ENCODE assay signal across 22 mouse cellular contexts in genomic region chr1:181965277-181965676, GRCm38 (mm10). TPM values are rescaled to one million over a fixed set of nuclear protein-coding genes. Genes with fewer than 3 reads are reported as not detected.
DNase-seq lines count a peak whose midpoint lies in the region; ATAC-seq and TF ChIP-seq lines count a peak whose summit lies in the region.
"Had no signal": no experiment of that assay in that cellular context is flagged by ENCODE, and none has a peak within 500 bp of the region (broad histone marks: within the 10 kb centered on the region; RNA-seq: fewer than 3 reads in every experiment).

No protein-coding gene starts in this region.

- DNase-seq in hindbrain, embryonic 10.5 days (ENCODE audit: low spot score) = no peak
- peak; percentile 87 for DNase-seq in lung, embryonic 14.5 days
- no peak for DNase-seq in lung, postnatal 36 days
- DNase-seq in lung, postnatal 0 days (ENCODE audit: low spot score) = no peak
- no peak for DNase-seq in neural tube, embryonic 10.5 days (ENCODE audit: extremely low spot score, low spot score)
- DNase-seq: adrenal gland, adult 2 months; adrenal gland, adult 8-10 months; adrenal gland, postnatal 10 days; adrenal gland, postnatal 14 days; adrenal gland, postnatal 25 days; adrenal gland, postnatal 36 days; B cell, adult 2 months; cerebellum, adult 11 months; cerebellum, adult 11-12 months had no signal

- H3K4me1 ChIP-seq in hindbrain, embryonic 13.5 days (replicated peaks) = peaks cover 32% of the 10 kb centered on the region
- no peaks in the 10 kb centered on the region for H3K4me1 ChIP-seq in hindbrain, embryonic 10.5 days (replicated peaks)
- no peaks in the 10 kb centered on the region for H3K4me1 ChIP-seq in lung, embryonic 14.5 days (ENCODE audit: insufficient read depth)
- peaks cover 9% of the 10 kb centered on the region; the same call in 1 of the 2 replicates for H3K4me1 ChIP-seq in lung, embryonic 16.5 days (replicated peaks; ENCODE audit: control insufficient read depth, insufficient read depth, low read length)
- H3K4me1 ChIP-seq in lung, postnatal 0 days (ENCODE audit: insufficient read depth, low read depth, low read length) = no peaks in the 10 kb centered on the region
- H3K4me1 ChIP-seq in neural tube, embryonic 13.5 days (replicated peaks) = peaks cover 48% of the 10 kb centered on the region

- H3K27ac ChIP-seq in hindbrain, embryonic 13.5 days = peak overlapping the region; percentile 19; the same call in 1 of the 2 replicates
- H3K27ac ChIP-seq in hindbrain, embryonic 10.5 days = no peak overlapping the region
- H3K27ac ChIP-seq in lung, embryonic 14.5 days (ENCODE audit: low read depth) = no peak overlapping the region
- 0 out of 2 replicates have a peak overlapping the region, but pooled peaks have one; percentile 2 for H3K27ac ChIP-seq in lung, embryonic 16.5 days (ENCODE audit: low read length)
- H3K27ac ChIP-seq in lung, postnatal 0 days (ENCODE audit: low read length) = no peak overlapping the region
- H3K27ac ChIP-seq in neural tube, embryonic 13.5 days (replicated peaks) = 0 out of 2 replicates have a peak overlapping the region, but pooled peaks have one; percentile 23

- H3K9ac ChIP-seq in hindbrain, embryonic 13.5 days = no peak overlapping the region
- no peak overlapping the region for H3K9ac ChIP-seq in lung, embryonic 14.5 days
- no peak overlapping the region for H3K9ac ChIP-seq in lung, embryonic 16.5 days (ENCODE audit: low read length)
- no peak overlapping the region for H3K9ac ChIP-seq in lung, postnatal 0 days (replicated peaks; ENCODE audit: low read depth)
- H3K9ac ChIP-seq in neural tube, embryonic 13.5 days = no peak overlapping the region

- peaks cover 6% of the 10 kb centered on the region; the same call in 1 of the 2 replicates for H3K36me3 ChIP-seq in hindbrain, embryonic 13.5 days
- peaks cover 18% of the 10 kb centered on the region for H3K36me3 ChIP-seq in hindbrain, embryonic 10.5 days
- H3K36me3 ChIP-seq in lung, embryonic 14.5 days (ENCODE audit: insufficient read depth) = no peaks in the 10 kb centered on the region
- H3K36me3 ChIP-seq in lung, embryonic 16.5 days (ENCODE audit: control insufficient read depth, insufficient read depth, low read length) = no peaks in the 10 kb centered on the region; the same call in 1 of the 2 replicates
- no peaks in the 10 kb centered on the region for H3K36me3 ChIP-seq in lung, postnatal 0 days (ENCODE audit: insufficient read depth, low read length)
- peaks cover 6% of the 10 kb centered on the region for H3K36me3 ChIP-seq in neural tube, embryonic 13.5 days
- H3K36me3 ChIP-seq: G1E had no signal

- no peak for ATAC-seq in hindbrain, embryonic 13.5 days (ENCODE audit: low FRiP score)
- no peak for ATAC-seq in lung, embryonic 14.5 days (ENCODE audit: insufficient read depth)
- ATAC-seq in lung, embryonic 16.5 days (ENCODE audit: low read depth) = peak; percentile 79
- no peak for ATAC-seq in lung, postnatal 0 days
- ATAC-seq in neural tube, embryonic 13.5 days (ENCODE audit: low read depth) = no peak
- ATAC-seq: activated CD4-positive, CD25-positive, alpha-beta regulatory T cell, adult 4 months; CD4-positive, CD25-positive, alpha-beta regulatory T cell, adult 4 months; Patski had no signal

- no peak for TF ChIP-seq EP300 in lung, postnatal 0 days (IDR thresholded peaks at IDR 0.05)

- H3K9me3 ChIP-seq in hindbrain, embryonic 13.5 days = no peaks in the 10 kb centered on the region
- H3K9me3 ChIP-seq in hindbrain, embryonic 10.5 days = no peaks in the 10 kb centered on the region
- H3K9me3 ChIP-seq in lung, embryonic 14.5 days (ENCODE audit: low read depth, low read length) = no peaks in the 10 kb centered on the region
- no peaks in the 10 kb centered on the region for H3K9me3 ChIP-seq in lung, embryonic 16.5 days (ENCODE audit: control insufficient read depth, low read length)
- H3K9me3 ChIP-seq in lung, postnatal 0 days (ENCODE audit: low read length) = no peaks in the 10 kb centered on the region
- no peaks in the 10 kb centered on the region for H3K9me3 ChIP-seq in neural tube, embryonic 13.5 days
- H3K9me3 ChIP-seq: G1E had no signal

- 94% methylated on average over 1 of the region's 1 CpGs for WGBS in hindbrain, embryonic 13.5 days
- 95% methylated on average over 1 of the region's 1 CpGs for WGBS in hindbrain, embryonic 10.5 days
- 43% methylated on average over 1 of the region's 1 CpGs for WGBS in lung, embryonic 14.5 days
- WGBS in lung, embryonic 16.5 days = 38% methylated on average over 1 of the region's 1 CpGs
- WGBS in lung, postnatal 0 days = 33% methylated on average over 1 of the region's 1 CpGs
- WGBS in neural tube, embryonic 13.5 days = 95% methylated on average over 1 of the region's 1 CpGs

- no peak overlapping the region for H3K4me2 ChIP-seq in hindbrain, embryonic 13.5 days
- H3K4me2 ChIP-seq in lung, embryonic 14.5 days = no peak overlapping the region
- no peak overlapping the region for H3K4me2 ChIP-seq in lung, embryonic 16.5 days (ENCODE audit: low read depth, low read length)
- H3K4me2 ChIP-seq in lung, postnatal 0 days (replicated peaks; ENCODE audit: low read depth, low read length) = no peak overlapping the region
- no peak overlapping the region for H3K4me2 ChIP-seq in neural tube, embryonic 13.5 days

- no peaks in the 10 kb centered on the region for H3K27me3 ChIP-seq in hindbrain, embryonic 13.5 days
- H3K27me3 ChIP-seq in hindbrain, embryonic 10.5 days (ENCODE audit: insufficient read depth, poor library complexity, severe bottlenecking) = no peaks in the 10 kb centered on the region
- H3K27me3 ChIP-seq in lung, embryonic 14.5 days (ENCODE audit: insufficient read depth, low read length) = no peaks in the 10 kb centered on the region
- H3K27me3 ChIP-seq in lung, embryonic 16.5 days (ENCODE audit: control insufficient read depth, insufficient read depth, low read depth, low read length) = no peaks in the 10 kb centered on the region
- no peaks in the 10 kb centered on the region for H3K27me3 ChIP-seq in lung, postnatal 0 days (replicated peaks; ENCODE audit: insufficient read depth, low read length)
- H3K27me3 ChIP-seq in neural tube, embryonic 13.5 days = no peaks in the 10 kb centered on the region
- H3K27me3 ChIP-seq: CH12.LX, Patski had no signal

- no peak overlapping the region for H3K4me3 ChIP-seq in hindbrain, embryonic 13.5 days
- H3K4me3 ChIP-seq in hindbrain, embryonic 10.5 days = no peak overlapping the region
- H3K4me3 ChIP-seq in lung, embryonic 14.5 days (ENCODE audit: low read depth, low read length) = no peak overlapping the region
- no peak overlapping the region for H3K4me3 ChIP-seq in lung, embryonic 16.5 days (ENCODE audit: low read length)
- no peak overlapping the region for H3K4me3 ChIP-seq in lung, postnatal 0 days (ENCODE audit: low read depth, low read length)
- H3K4me3 ChIP-seq in neural tube, embryonic 13.5 days = no peak overlapping the region

- no peak for TF ChIP-seq CTCF in lung, embryonic 14.5 days (IDR thresholded peaks at IDR 0.05; ENCODE audit: low read depth)
- TF ChIP-seq CTCF in lung, postnatal 0 days (IDR thresholded peaks at IDR 0.05) = no peak

RNA-seq across cellular contexts. Expression of gene Enah, which starts 54.5 kb away (rescaled TPM):
- polyA plus RNA-seq in hindbrain, embryonic 13.5 days (2015; fragmentation: Nextera tagmentation; extraction: Ambion mirVana) = 35.3 and 37.9 TPM in 2 replicates
- polyA plus RNA-seq in hindbrain, embryonic 10.5 days (2016; fragmentation: Nextera tagmentation; extraction: Ambion mirVana) = 24.4 and 29.0 TPM in 2 replicates
- polyA plus RNA-seq in lung, embryonic 14.5 days (2014; fragmentation: Nextera tagmentation; extraction: Ambion mirVana) = 17.8 and 22.2 TPM in 2 replicates
- polyA plus RNA-seq in lung, embryonic 16.5 days (2015; fragmentation: Nextera tagmentation; extraction: Ambion mirVana) = 9.8 and 10.3 TPM in 2 replicates
- 8.9 and 10.6 TPM in 2 replicates for polyA plus RNA-seq in lung, postnatal 0 days (2015; fragmentation: Nextera tagmentation; extraction: Ambion mirVana)
- 34.7 and 35.6 TPM in 2 replicates for polyA plus RNA-seq in neural tube, embryonic 13.5 days (2015; fragmentation: Nextera tagmentation; extraction: Ambion mirVana)
- polyA plus RNA-seq: G1E had no signal

Comparison
In these comparisons a context has a peak if more than half of its experiments do, and no peak if none do; other contexts are left out.
1. H3K27ac ChIP-seq: peak in hindbrain, embryonic 13.5 days (single experiment), lung, embryonic 16.5 days (single experiment) and neural tube, embryonic 13.5 days (single experiment); none in hindbrain, embryonic 10.5 days (single experiment), lung, embryonic 14.5 days (single experiment) and lung, postnatal 0 days (single experiment).